Mouse (Mus musculus): Measurements from ENCODE around the gene Rab7.

- TF ChIP-seq CTCF (IDR thresholded peaks at IDR 0.05; ENCODE audit: low read depth, low read length) = no peak
- TF ChIP-seq POLR2A (IDR thresholded peaks at IDR 0.05; ENCODE audit: extremely low read depth, insufficient read depth, low read length) = no peak
These were observed 48.5 kb downstream of the Rab7 start for GRCm38 (mm10) chr6:87996606-87997005.
